Mouse (Mus musculus) ZHBTc4 (cell line): Measurements from ENCODE around the gene Abca9.

Experiments
- DNase-seq: peaks from one replicate; pipeline ENCODE4 v3.0.0-alpha.2; 2011; ENCODE audit warnings: low read depth, low spot score

Abca9 gene

GRCm38 (mm10) chr11:110167459-110168251, at the start of gene Abca9:
Gene Abca9, minus strand, starts transcription at chr11:110168196.
- DNase-seq, result no peak

- no peak for DNase-seq
Observed at GRCm38 (mm10) chr11:110217118-110217517, 49.1 kb upstream of the Abca9 start.

DNA sequence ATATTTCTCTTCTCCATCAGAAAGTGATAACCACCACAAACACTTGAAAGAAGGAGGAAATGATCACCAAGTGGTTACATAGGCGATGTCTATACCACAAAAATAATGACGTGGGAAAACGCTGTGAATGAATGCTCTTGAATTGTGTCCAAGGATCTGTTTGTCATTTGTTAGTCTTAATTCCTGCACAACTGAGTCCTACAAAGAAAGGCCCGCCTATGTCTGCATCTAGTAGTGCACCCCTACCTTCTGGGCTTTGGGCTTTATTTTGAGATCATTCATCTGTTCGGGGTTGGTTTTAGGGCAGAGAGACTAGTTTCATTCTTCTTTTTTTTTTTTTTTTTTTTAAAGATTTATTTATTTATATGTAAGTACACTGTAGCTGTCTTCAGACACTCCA, 35.9 kb upstream of the Abca9 start:
- DNase-seq, result no peak

GRCm38 (mm10) chr11:110198882-110199281, 30.9 kb upstream of the Abca9 start:
- no peak for DNase-seq

DNA sequence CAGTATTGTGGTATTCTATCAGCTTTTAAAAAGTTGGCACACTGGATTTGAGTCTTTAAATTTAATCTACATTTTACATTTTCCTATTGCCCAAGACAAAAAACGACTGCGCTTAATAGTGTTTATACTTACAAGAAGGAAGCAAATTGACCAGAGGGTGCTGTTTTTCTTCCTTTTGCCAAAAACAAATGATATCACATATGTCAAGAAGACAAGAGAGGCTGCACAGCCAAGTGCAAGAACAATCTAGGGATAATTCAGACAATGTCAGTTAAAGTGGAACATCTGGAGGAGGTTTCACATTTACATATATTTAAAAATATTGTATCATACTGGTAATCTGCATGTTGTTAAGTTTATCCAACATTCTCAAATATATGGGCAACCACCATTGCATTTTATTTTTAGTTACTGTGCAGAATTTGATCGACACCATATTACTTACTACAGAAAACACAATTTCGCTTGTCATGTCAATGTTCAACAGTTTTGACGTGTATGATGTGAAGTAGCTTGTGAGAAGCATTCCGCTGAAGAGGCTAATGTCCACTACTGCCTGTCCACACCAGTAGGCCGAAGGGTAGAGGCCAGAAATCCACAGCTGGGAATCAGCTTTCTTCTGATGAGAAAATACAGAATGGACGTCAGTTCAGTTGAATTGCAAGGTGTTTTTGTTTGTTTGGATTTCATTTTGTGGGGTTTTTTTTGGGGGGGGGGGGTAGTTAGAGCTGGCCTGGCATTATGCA, 28.7 kb upstream of the Abca9 start:
- no peak for DNase-seq

DNA sequence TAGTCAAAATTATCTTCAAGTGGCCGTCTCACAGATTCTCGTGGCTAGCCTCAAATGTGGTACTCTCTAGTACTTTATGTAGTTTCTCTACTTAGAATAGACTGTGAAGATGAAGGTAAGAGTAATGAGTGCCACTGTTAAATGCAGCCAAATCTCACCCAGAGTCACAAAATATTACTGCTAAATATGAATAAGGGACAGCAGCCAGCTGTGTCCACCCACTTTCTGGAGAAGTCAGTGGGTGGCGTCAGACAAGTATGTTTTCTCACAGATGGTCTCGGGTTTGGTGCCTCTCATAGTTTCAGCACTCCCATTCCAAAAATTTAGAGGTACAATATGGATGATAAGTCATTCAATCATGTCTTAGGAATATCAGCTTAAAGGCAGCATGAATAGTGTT, 27.3 kb upstream of the Abca9 start:
- DNase-seq, result no peak

DNA sequence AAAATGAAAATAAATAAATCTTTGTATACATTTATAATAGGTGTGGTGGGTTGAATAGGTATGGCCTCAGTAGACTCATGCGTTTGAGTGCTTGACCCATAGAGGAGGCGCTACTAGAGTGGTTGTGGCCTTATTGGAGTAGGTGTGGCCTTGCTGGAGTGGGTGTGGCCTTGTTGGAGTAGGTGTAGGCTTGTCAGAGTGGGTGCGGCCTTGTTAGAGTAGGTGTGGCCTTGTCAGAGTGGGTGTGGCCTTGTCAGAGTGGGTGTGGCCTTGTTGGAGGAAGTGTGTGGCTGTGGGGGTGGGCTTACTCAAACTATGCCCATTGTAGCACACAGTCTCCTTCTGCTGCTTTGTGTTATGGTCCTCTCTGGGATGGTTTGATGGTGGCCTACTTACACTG, 3.2 kb upstream of the Abca9 start:
- DNase-seq, result peak; percentile 54

- no peak for DNase-seq
Observed at GRCm38 (mm10) chr11:110165822-110166221, 2.2 kb downstream of the Abca9 start.

GRCm38 (mm10) chr11:110165409-110165808, 2.6 kb downstream of the Abca9 start:
- no peak for DNase-seq

DNA sequence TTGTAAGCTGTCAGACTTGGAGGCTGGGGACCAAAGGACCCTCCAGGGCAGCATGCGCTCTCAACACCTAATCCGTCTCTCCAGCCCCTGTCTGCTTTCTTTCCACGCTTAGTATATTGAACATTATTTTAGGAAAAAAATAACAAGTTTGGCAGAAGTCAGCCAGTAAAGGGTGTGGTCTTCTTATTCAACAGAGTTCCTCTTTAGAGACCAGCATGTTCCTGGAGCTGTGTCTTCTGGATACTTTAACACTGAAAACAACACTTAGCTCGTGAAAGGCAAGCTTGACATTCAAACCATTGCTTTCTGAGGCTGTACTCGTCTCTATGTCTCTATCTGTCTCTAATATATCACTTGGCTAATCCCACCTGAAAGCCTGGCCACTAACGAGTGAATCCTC, 10.9 kb downstream of the Abca9 start:
- no peak for DNase-seq

GRCm38 (mm10) chr11:110155985-110156384, 12.0 kb downstream of the Abca9 start:
- no peak for DNase-seq

DNA sequence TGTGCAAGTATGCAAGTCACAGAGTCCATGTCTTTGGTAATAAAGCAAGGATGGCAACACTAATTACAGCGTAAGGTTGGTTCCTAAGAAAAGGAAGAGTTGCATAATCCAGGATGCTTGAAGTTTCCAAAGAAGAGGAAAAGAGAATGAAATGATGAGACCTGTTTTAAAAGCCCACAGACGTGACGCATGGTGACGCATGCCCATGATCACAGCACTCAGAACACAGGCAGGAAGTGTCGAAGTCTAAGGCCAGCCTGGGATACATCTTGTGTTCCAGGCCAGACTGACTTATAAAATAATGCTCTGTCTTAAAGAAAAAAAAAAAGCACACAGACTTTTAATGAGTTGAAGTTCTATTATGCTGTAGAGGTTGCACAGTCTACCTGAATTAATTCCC, 20.4 kb downstream of the Abca9 start:
- DNase-seq, result no peak

- no peak for DNase-seq
Observed at GRCm38 (mm10) chr11:110145421-110145820, 22.6 kb downstream of the Abca9 start.

DNA sequence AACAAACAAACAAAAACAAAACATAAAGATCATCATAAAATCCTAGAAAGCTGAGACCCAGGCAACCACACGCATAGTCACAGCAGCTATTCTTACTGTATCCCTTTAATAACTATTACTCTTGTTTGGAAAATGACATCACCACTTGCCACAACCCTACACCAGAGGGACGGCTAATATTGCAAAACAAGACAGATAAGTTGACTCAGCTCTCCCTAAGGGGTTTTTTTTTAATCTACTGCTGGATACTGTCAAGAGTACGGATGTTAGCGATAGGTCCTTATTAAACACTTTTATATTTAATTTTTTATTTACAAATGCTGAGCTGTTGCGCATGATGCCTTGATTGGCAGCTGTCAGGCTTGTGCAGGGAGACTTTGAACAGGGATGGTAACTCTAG, 37.2 kb downstream of the Abca9 start:
- DNase-seq, result no peak

GRCm38 (mm10) chr11:110111137-110111536, 56.9 kb downstream of the Abca9 start:
- DNase-seq, result no peak

DNA sequence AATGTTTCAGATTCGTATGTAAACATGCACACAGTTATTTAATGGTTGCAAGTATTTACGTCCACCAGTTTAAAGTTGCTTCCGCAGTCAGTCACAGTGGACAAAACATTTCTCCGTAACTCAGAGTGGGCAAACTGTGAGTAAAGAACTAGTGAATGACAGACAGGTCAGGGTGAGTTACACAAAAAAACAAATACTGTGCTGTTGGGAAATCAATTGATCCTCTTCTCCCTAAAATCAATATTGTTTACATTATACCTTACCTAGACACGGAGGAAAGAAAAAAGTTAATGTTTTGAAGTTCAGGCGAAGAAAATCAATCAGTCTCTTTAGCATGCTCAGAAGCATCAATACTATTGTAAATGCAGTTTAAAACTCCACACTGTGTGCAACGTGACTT, 66.6 kb downstream of the Abca9 start:
- DNase-seq, result no peak

DNA sequence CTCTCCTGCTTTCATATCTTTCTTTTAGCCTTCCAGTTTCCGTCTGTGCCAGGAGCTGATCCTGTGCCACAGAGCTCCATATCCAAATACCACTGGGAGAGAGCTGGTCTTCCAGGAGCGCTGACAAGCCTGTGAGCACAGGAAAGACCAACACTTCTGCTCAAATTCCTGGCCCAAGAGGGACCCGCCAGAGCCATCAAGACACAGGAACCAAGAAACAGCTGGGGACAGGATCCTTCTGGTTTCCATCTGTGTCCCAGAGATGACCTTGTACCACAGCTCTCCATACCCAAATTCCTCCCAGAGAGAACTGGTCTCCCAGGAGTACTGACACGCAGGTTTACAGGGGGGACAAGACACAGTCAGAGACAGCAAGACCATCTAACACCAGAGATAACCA, 69.1 kb downstream of the Abca9 start:
- no peak for DNase-seq

DNA sequence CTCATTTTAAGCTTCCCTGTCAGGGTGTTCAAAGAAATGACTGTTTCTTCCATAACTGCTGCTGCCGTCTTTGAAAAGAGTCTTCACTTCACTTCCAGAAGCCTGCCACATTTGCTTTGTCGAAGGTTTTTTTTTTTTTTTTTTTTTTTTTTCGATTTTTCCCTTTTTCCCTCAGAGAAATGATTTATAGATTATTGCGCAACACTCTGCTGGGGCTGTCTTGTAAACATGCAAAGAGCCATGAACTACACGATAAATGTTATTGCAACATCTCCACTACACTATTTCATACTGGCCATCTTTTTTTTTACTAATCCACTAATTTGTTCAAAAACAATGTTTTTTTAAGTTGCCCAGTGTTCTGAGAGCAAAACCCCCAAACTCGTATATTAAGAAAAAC, 70.5 kb downstream of the Abca9 start:
- DNase-seq, result no peak

DNA sequence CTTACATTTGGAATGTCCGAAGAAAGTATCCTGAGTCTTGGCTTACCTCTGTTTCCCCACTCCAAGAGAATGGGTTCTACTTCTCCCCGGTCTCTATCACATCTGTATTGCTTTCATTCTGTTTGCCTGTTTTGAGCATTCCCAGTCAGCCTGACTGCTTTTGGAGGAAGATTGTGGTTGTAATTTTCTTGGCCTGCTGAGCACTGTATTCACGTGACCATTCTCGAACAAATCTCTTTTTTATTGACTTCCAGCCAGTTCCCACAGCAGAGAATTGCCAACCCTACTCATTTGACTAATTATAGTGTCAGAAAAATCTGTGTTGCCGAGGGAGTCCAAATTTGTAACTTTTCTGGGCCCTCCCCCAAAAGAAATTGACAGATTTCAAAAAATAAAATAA, 72.1 kb downstream of the Abca9 start, which contains the start of gene Abca8a:
Gene Abca8a, minus strand, starts transcription at position 121 of the 400 bp plus-strand sequence.
- DNase-seq, result no peak

DNA sequence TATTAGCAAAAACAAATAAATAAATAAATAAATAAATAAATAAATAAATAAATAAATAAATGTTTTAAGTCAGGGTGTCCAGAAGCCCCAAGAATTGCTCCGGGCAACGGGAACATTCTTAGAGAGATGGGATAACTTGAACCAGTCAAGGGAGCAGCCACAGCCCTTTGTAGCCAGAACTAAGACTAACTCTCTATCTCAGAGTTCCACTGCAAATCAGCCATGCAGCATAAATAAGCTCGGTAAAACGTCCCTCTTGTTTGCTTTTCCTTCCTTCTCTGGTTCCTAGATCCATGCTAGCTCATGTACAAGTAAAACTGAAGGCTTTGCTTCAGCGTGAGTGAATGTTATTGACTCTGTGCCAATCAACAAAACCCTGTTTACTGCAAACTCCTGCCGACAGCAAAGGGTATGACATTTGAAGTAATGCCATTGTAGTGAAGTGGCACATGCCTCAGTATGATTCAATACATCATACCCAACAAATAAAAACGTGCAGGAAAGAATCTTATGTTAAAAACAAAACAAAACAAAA, 73.1 kb downstream of the Abca9 start:
- DNase-seq, result no peak

GRCm38 (mm10) chr11:110094236-110094635, 73.8 kb downstream of the Abca9 start:
- DNase-seq, result no peak

- DNase-seq, result no peak
Observed at GRCm38 (mm10) chr11:110091328-110091727, 76.7 kb downstream of the Abca9 start.

DNA sequence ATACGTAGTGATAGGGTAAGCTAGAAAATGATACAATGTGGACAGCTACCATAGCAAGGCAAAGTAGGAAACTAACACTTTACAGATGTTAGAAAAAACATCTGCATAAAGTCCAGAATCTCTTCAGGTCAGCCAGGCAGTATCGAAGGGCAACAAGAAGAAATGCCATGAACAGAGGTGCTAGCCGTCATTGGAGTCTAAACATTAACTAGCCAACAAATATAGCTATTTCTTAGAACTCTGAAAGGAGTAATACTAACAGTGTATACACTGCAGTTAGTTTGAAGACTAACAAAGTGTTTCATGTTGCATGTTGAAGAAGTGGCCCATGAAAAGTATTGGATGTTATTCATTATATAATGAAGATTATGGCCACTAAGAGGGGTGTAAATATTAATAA, 95.8 kb downstream of the Abca9 start:
- no peak for DNase-seq
